Mouse (Mus musculus): Measurements from ENCODE around the gene Cldn10.

DNA sequence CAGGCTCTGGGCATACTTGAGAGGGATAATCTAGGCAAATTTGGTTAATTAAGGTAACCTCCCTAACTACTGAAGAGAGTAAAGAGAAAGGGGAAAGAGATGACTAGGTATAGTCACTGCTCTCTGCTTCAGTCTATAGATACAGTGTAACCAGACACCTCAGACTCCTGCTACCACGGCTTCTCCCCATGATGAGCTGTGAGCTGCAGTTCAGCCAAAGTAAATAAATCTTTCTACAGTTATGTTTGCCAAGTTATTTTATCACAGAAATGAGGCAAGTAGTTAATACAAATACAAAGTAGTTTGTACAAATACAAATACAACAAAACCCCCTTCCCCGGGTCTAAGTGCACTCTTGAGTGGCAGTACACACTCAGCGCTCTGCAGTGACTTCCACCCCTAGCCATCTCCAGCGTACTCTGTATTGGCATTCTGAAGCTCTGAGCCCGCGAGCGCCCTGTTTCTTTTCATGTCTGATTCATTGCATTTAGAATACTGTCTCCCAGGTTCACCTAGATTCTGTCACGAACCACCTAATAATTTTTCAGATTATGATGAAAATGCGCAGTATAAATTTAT lies 23.7 kb upstream of the Cldn10 start:
- TF ChIP-seq CTCF (IDR thresholded peaks at IDR 0.05; ENCODE audit: borderline replicate concordance, control insufficient read depth, extremely low read depth, insufficient read depth, low read length, poor library complexity) (no peak), POLR2A (IDR thresholded peaks at IDR 0.05; ENCODE audit: control insufficient read depth, extremely low read depth, insufficient read depth, low read length, poor library complexity) (no peak)
